In genomic region chr7:70381409-70382244, GRCm38 (mm10) we compare ENCODE assay signal across 18 mouse cellular contexts. TPM values are rescaled to one million over a fixed set of nuclear protein-coding genes. Genes with fewer than 3 reads are reported as not detected.
DNase-seq lines count a peak whose midpoint lies in the region; ATAC-seq and TF ChIP-seq lines count a peak whose summit lies in the region.
"Had no signal": no experiment of that assay in that cellular context is flagged by ENCODE, and none has a peak within 500 bp of the region (broad histone marks: within the 10 kb centered on the region; RNA-seq: fewer than 3 reads in every experiment).

No protein-coding gene starts in this region.

- H3K9me3 ChIP-seq in lung, embryonic 14.5 days (ENCODE audit: low read depth, low read length): no peaks in the 10 kb centered on the region
- H3K9me3 ChIP-seq in forebrain, embryonic 16.5 days (ENCODE audit: control insufficient read depth, low read length): no peaks in the 10 kb centered on the region
- no peaks in the 10 kb centered on the region for H3K9me3 ChIP-seq in hindbrain, embryonic 16.5 days (ENCODE audit: control insufficient read depth, low read length)
- no peaks in the 10 kb centered on the region for H3K9me3 ChIP-seq in midbrain, embryonic 16.5 days (replicated peaks; ENCODE audit: control insufficient read depth, low read length, poor library complexity, severe bottlenecking)
- no peaks in the 10 kb centered on the region for H3K9me3 ChIP-seq in kidney, embryonic 16.5 days (ENCODE audit: low read length)
- H3K9me3 ChIP-seq: kidney, embryonic 15.5 days; limb, embryonic 13.5 days; neural tube, embryonic 15.5 days had no signal

- no peak overlapping the region for H3K9ac ChIP-seq in lung, embryonic 14.5 days
- no peak overlapping the region for H3K9ac ChIP-seq in forebrain, embryonic 16.5 days (replicated peaks; ENCODE audit: low read depth, low read length)
- no peak overlapping the region for H3K9ac ChIP-seq in hindbrain, embryonic 16.5 days (ENCODE audit: low read depth, low read length)
- H3K9ac ChIP-seq in midbrain, embryonic 16.5 days (ENCODE audit: low read depth, low read length): no peak overlapping the region
- no peak overlapping the region for H3K9ac ChIP-seq in kidney, embryonic 16.5 days (replicated peaks; ENCODE audit: low read length)
- H3K9ac ChIP-seq: kidney, embryonic 15.5 days; limb, embryonic 13.5 days; neural tube, embryonic 15.5 days had no signal

- H3K36me3 ChIP-seq in lung, embryonic 14.5 days (ENCODE audit: insufficient read depth): no peaks in the 10 kb centered on the region
- no peaks in the 10 kb centered on the region for H3K36me3 ChIP-seq in forebrain, embryonic 16.5 days (ENCODE audit: control insufficient read depth, insufficient read depth)
- H3K36me3 ChIP-seq in hindbrain, embryonic 16.5 days (ENCODE audit: control insufficient read depth, insufficient read depth, low read length): no peaks in the 10 kb centered on the region
- no peaks in the 10 kb centered on the region for H3K36me3 ChIP-seq in midbrain, embryonic 16.5 days (ENCODE audit: control insufficient read depth, insufficient read depth, low read length)
- peaks cover 4% of the 10 kb centered on the region; the same call in 1 of the 2 replicates for H3K36me3 ChIP-seq in kidney, embryonic 16.5 days (ENCODE audit: insufficient read depth, low read length)
- H3K36me3 ChIP-seq: limb, embryonic 13.5 days; neural tube, embryonic 15.5 days had no signal

- no peak for TF ChIP-seq CTCF in lung, embryonic 14.5 days (IDR thresholded peaks at IDR 0.05; ENCODE audit: low read depth)

- H3K4me2 ChIP-seq in lung, embryonic 14.5 days: no peak overlapping the region
- H3K4me2 ChIP-seq in forebrain, embryonic 16.5 days (ENCODE audit: low read length): peak overlapping the region; percentile 40
- H3K4me2 ChIP-seq in hindbrain, embryonic 16.5 days (ENCODE audit: low read length): 0 out of 2 replicates have a peak overlapping the region, but pooled peaks have one; percentile 1
- H3K4me2 ChIP-seq in midbrain, embryonic 16.5 days (ENCODE audit: low read length): peak overlapping the region; percentile 27; the same call in 1 of the 2 replicates
- H3K4me2 ChIP-seq in kidney, embryonic 16.5 days (replicated peaks; ENCODE audit: low read depth, low read length): no peak overlapping the region
- H3K4me2 ChIP-seq: heart, embryonic 11.5 days; kidney, embryonic 15.5 days; limb, embryonic 13.5 days; neural tube, embryonic 15.5 days had no signal

- 81% methylated on average over 14 of the region's 14 CpGs for WGBS in lung, embryonic 14.5 days
- 14% methylated on average over 14 of the region's 14 CpGs for WGBS in forebrain, embryonic 16.5 days
- 50% methylated on average over 14 of the region's 14 CpGs for WGBS in hindbrain, embryonic 16.5 days
- WGBS in midbrain, embryonic 16.5 days: 29% methylated on average over 14 of the region's 14 CpGs
- WGBS in kidney, embryonic 16.5 days: 91% methylated on average over 14 of the region's 14 CpGs

- no peak for DNase-seq in lung, embryonic 14.5 days
- DNase-seq in lung, adult 18-20 months: no peak
- no peak for DNase-seq in spleen, postnatal 14 days (ENCODE audit: low spot score in 2 of 2)
- DNase-seq in frontal cortex, postnatal 36 days (ENCODE audit: low spot score in 2 of 2): no peak
- DNase-seq: adrenal gland, adult 2 months; cerebellum, postnatal 10 days; gastrocnemius, postnatal 36 days; heart, postnatal 14 days; thymus, postnatal 36 days had no signal

- H3K4me1 ChIP-seq in lung, embryonic 14.5 days (ENCODE audit: insufficient read depth): peaks cover 9% of the 10 kb centered on the region
- peaks cover 5% of the 10 kb centered on the region for H3K4me1 ChIP-seq in forebrain, embryonic 16.5 days (replicated peaks; ENCODE audit: control insufficient read depth, insufficient read depth, low read length)
- no peaks in the 10 kb centered on the region for H3K4me1 ChIP-seq in hindbrain, embryonic 16.5 days (ENCODE audit: control insufficient read depth, insufficient read depth, low read depth, low read length)
- H3K4me1 ChIP-seq in midbrain, embryonic 16.5 days (ENCODE audit: control insufficient read depth, insufficient read depth, low read length): no peaks in the 10 kb centered on the region
- 0 out of 2 replicates have a peak, but pooled peaks cover 3% of the 10 kb centered on the region for H3K4me1 ChIP-seq in kidney, embryonic 16.5 days (ENCODE audit: insufficient read depth, low read length)
- H3K4me1 ChIP-seq: kidney, embryonic 15.5 days; limb, embryonic 13.5 days; neural tube, embryonic 15.5 days had no signal

- H3K27me3 ChIP-seq in lung, embryonic 14.5 days (ENCODE audit: insufficient read depth, low read length): no peaks in the 10 kb centered on the region
- no peaks in the 10 kb centered on the region for H3K27me3 ChIP-seq in forebrain, embryonic 16.5 days (replicated peaks; ENCODE audit: control insufficient read depth, insufficient read depth, low read length)
- no peaks in the 10 kb centered on the region for H3K27me3 ChIP-seq in hindbrain, embryonic 16.5 days (replicated peaks; ENCODE audit: control insufficient read depth, insufficient read depth, low read length)
- H3K27me3 ChIP-seq in midbrain, embryonic 16.5 days (ENCODE audit: control insufficient read depth, insufficient read depth, low read depth, low read length): no peaks in the 10 kb centered on the region; the same call in none of the 2 replicates
- H3K27me3 ChIP-seq in kidney, embryonic 16.5 days (ENCODE audit: insufficient read depth, low read length): no peaks in the 10 kb centered on the region
- H3K27me3 ChIP-seq: kidney, embryonic 15.5 days; neural tube, embryonic 15.5 days had no signal

- no peak for ATAC-seq in lung, embryonic 14.5 days (ENCODE audit: insufficient read depth)
- peak; percentile 72 for ATAC-seq in forebrain, embryonic 16.5 days
- no peak for ATAC-seq in hindbrain, embryonic 16.5 days
- ATAC-seq in midbrain, embryonic 16.5 days: 0 out of 2 replicates have a peak, but pooled peaks have one; percentile 60
- ATAC-seq in kidney, embryonic 16.5 days (ENCODE audit: low FRiP score, low TSS enrichment): no peak

- H3K27ac ChIP-seq in lung, embryonic 14.5 days (ENCODE audit: low read depth): peak overlapping the region; percentile 85
- no peak overlapping the region for H3K27ac ChIP-seq in forebrain, embryonic 16.5 days (ENCODE audit: low read length)
- H3K27ac ChIP-seq in hindbrain, embryonic 16.5 days (ENCODE audit: low read depth, low read length): no peak overlapping the region
- H3K27ac ChIP-seq in midbrain, embryonic 16.5 days (ENCODE audit: low read length): no peak overlapping the region
- H3K27ac ChIP-seq in kidney, embryonic 16.5 days (ENCODE audit: low read length): no peak overlapping the region
- H3K27ac ChIP-seq: kidney, embryonic 15.5 days; layer of hippocampus, adult 2 months; limb, embryonic 13.5 days; neural tube, embryonic 15.5 days had no signal

- H3K4me3 ChIP-seq in lung, embryonic 14.5 days (ENCODE audit: low read depth, low read length): no peak overlapping the region
- no peak overlapping the region for H3K4me3 ChIP-seq in forebrain, embryonic 16.5 days (replicated peaks; ENCODE audit: low read length)
- no peak overlapping the region for H3K4me3 ChIP-seq in hindbrain, embryonic 16.5 days (ENCODE audit: low read length)
- peak overlapping the region; percentile 10; the same call in 1 of the 2 replicates for H3K4me3 ChIP-seq in midbrain, embryonic 16.5 days (ENCODE audit: low read depth, low read length)
- H3K4me3 ChIP-seq in kidney, embryonic 16.5 days (ENCODE audit: low read length): no peak overlapping the region
- H3K4me3 ChIP-seq: kidney, embryonic 15.5 days; layer of hippocampus, adult 2 months; limb, embryonic 13.5 days; neural tube, embryonic 15.5 days had no signal

RNA-seq across cellular contexts. Expression of gene Nr2f2, which starts 15.1 kb away (rescaled TPM):
- 142 and 146 TPM in 2 replicates for polyA plus RNA-seq in lung, embryonic 14.5 days (2014; fragmentation: Nextera tagmentation; extraction: Ambion mirVana)
- 88.4 and 90.6 TPM in 2 replicates for polyA plus RNA-seq in forebrain, embryonic 16.5 days (2015; fragmentation: Nextera tagmentation; extraction: Ambion mirVana)
- 63.1 and 68.9 TPM in 2 replicates for polyA plus RNA-seq in hindbrain, embryonic 16.5 days (2015; fragmentation: Nextera tagmentation; extraction: Ambion mirVana)
- 78.0 and 102 TPM in 2 replicates for polyA plus RNA-seq in midbrain, embryonic 16.5 days (2015; fragmentation: Nextera tagmentation; extraction: Ambion mirVana)
- 165 and 186 TPM in 2 replicates for polyA plus RNA-seq in kidney, embryonic 16.5 days (2015; fragmentation: Nextera tagmentation; extraction: Ambion mirVana)

Comparison
In these comparisons a context has a peak if more than half of its experiments do, and no peak if none do; other contexts are left out.
1. ATAC-seq: peak in forebrain, embryonic 16.5 days (single experiment) and midbrain, embryonic 16.5 days (single experiment); none in lung, embryonic 14.5 days (single experiment), hindbrain, embryonic 16.5 days (single experiment) and kidney, embryonic 16.5 days (single experiment).
2. H3K4me2 ChIP-seq: peak in forebrain, embryonic 16.5 days (single experiment), hindbrain, embryonic 16.5 days (single experiment) and midbrain, embryonic 16.5 days (single experiment); none in lung, embryonic 14.5 days (single experiment) and kidney, embryonic 16.5 days (single experiment).